Mouse (Mus musculus): ENCODE measurements around the gene Hist2h4.

- TF ChIP-seq CTCF (IDR thresholded peaks at IDR 0.05; ENCODE audit: control insufficient read depth, insufficient read depth, insufficient read length), result no peak
- TF ChIP-seq MAX (IDR thresholded peaks at IDR 0.05), result no peak
- no peak for TF ChIP-seq FOSL1 (IDR thresholded peaks at IDR 0.05; ENCODE audit: insufficient read depth, low read length, poor library complexity, severe bottlenecking)
- no peak for TF ChIP-seq USF1 (IDR thresholded peaks at IDR 0.05; ENCODE audit: low read depth)
Observed at GRCm38 (mm10) chr3:96221640-96222038, 41.5 kb downstream of the Hist2h4 start.
